ENCODE assay signal across 9 mouse cellular contexts in the genomic region with DNA sequence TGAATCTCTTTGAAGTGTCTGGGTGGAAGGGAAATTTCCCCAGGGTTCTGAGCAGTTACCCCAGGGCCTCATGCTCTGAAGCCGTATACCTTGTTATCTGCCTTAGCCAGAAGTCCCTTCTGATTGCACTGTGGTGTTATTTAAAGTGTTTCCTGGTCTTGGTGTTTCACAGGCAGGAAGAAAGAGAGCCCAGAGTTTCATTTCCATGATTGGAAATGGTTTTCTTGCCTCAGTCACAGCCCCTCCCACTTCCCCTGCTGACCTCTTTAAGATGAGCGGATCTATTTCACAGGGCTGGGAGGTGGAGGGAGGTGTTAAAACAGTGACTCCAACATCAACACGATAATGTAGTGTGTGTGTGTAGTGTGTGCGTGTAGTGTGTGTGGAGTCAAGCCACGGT.
DNase-seq lines count a peak whose midpoint lies in the region; ATAC-seq lines count a peak whose summit lies in the region.
"Had no signal": no experiment of that assay in that cellular context is flagged by ENCODE, and none has a peak within 500 bp of the region (broad histone marks: within the 10 kb centered on the region; RNA-seq: fewer than 3 reads in every experiment).

No protein-coding gene starts in this region.

- peaks cover 29% of the 10 kb centered on the region for H3K36me3 ChIP-seq in neural tube, embryonic 12.5 days
- peaks cover 6% of the 10 kb centered on the region for H3K36me3 ChIP-seq in stomach, embryonic 16.5 days (ENCODE audit: control insufficient read depth, insufficient read depth, low read length)

- no peak overlapping the region for H3K4me2 ChIP-seq in neural tube, embryonic 12.5 days (replicated peaks)
- H3K4me2 ChIP-seq in stomach, embryonic 16.5 days (ENCODE audit: low read depth, low read length) = no peak overlapping the region

- intact Hi-C loops in heart, postnatal 36 days (cut with DNase I) = loop anchor here (5.0 kb wide), 1 partner anchor 76 kb away; no protein-coding TSS in a partner anchor
- intact Hi-C loops in gastrocnemius, postnatal 14 days (cut with DNase I; ENCODE audit: low total_unique reads) = no loop called here

- no peak overlapping the region for H3K4me3 ChIP-seq in neural tube, embryonic 12.5 days
- H3K4me3 ChIP-seq in stomach, embryonic 16.5 days (replicated peaks; ENCODE audit: low read length) = no peak overlapping the region

- ATAC-seq in neural tube, embryonic 12.5 days (ENCODE audit: low FRiP score, low read depth) = no peak
- ATAC-seq in inflammation-experienced regulatory T-cells, adult 6 months = peak; percentile 85
- ATAC-seq in stomach, embryonic 16.5 days (ENCODE audit: insufficient read depth, low FRiP score) = peak; percentile 37; the same call in 1 of the 2 replicates

- DNase-seq in heart, adult 11 months = peak; percentile 93
- DNase-seq in heart, postnatal 36 days = no peak
- DNase-seq in neural tube, embryonic 10.5 days (ENCODE audit: extremely low spot score, low spot score) = no peak
- DNase-seq in spleen, adult 12 weeks (ENCODE audit: low spot score) = no peak
- no peak for DNase-seq in gastrocnemius, postnatal 14 days
- DNase-seq: thymus, adult 18-20 months had no signal

- no peaks in the 10 kb centered on the region for H3K9me3 ChIP-seq in neural tube, embryonic 12.5 days
- H3K9me3 ChIP-seq in stomach, embryonic 16.5 days (replicated peaks; ENCODE audit: control insufficient read depth, low read length) = 0 out of 2 replicates have a peak, but pooled peaks cover under 1% of the 10 kb centered on the region

- peak overlapping the region; percentile 38; the same call in 1 of the 2 replicates for H3K27ac ChIP-seq in neural tube, embryonic 12.5 days
- H3K27ac ChIP-seq in stomach, embryonic 16.5 days (ENCODE audit: low read length) = no peak overlapping the region

- peaks cover 16% of the 10 kb centered on the region for H3K4me1 ChIP-seq in neural tube, embryonic 12.5 days
- H3K4me1 ChIP-seq in stomach, embryonic 16.5 days (ENCODE audit: control insufficient read depth, insufficient read depth, low read length) = peaks cover 7% of the 10 kb centered on the region; the same call in 1 of the 2 replicates

- 43% methylated on average over 5 of the region's 5 CpGs for WGBS in neural tube, embryonic 12.5 days
- WGBS in stomach, embryonic 16.5 days = 33% methylated on average over 5 of the region's 5 CpGs

- no peaks in the 10 kb centered on the region for H3K27me3 ChIP-seq in neural tube, embryonic 12.5 days (replicated peaks)
- no peaks in the 10 kb centered on the region for H3K27me3 ChIP-seq in stomach, embryonic 16.5 days (ENCODE audit: control insufficient read depth, insufficient read depth, low read length)

- H3K9ac ChIP-seq in neural tube, embryonic 12.5 days = no peak overlapping the region
- H3K9ac ChIP-seq in stomach, embryonic 16.5 days (ENCODE audit: low read length) = no peak overlapping the region
